Comparison of ENCODE assay signal across 18 mouse cellular contexts in genomic region chr2:102848811-102849433, GRCm38 (mm10). TPM values are rescaled to one million over a fixed set of nuclear protein-coding genes. Genes with fewer than 3 reads are reported as not detected.
A peak's percentile ranks its signal among the peaks of the same experiment; 100 is the strongest.
DNase-seq lines count a peak whose midpoint lies in the region; ATAC-seq and TF ChIP-seq lines count a peak whose summit lies in the region.
"Had no signal": no experiment of that assay in that cellular context is flagged by ENCODE, and none has a peak within 500 bp of the region (broad histone marks: within the 10 kb centered on the region; RNA-seq: fewer than 3 reads in every experiment).

No protein-coding gene starts in this region.

- 23% methylated on average over 5 of the region's 5 CpGs for WGBS in thymus, adult 2 months
- 92% methylated on average over 5 of the region's 5 CpGs for WGBS in hindbrain, embryonic 14.5 days
- 82% methylated on average over 5 of the region's 5 CpGs for WGBS in intestine, embryonic 15.5 days

- ATAC-seq in G1E (ENCODE audit: extremely low read depth, insufficient number of reproducible peaks, low FRiP score, poor library complexity, severe bottlenecking), result peak; percentile 45; the same call in 1 of the 2 replicates
- no peak for ATAC-seq in hindbrain, embryonic 14.5 days (ENCODE audit: low FRiP score)
- ATAC-seq in intestine, embryonic 15.5 days, result no peak
- ATAC-seq: intestine, postnatal 0 days had no signal

- no peak for TF ChIP-seq POLR2A in thymus, adult 2 months (IDR thresholded peaks at IDR 0.05; ENCODE audit: control insufficient read depth, extremely low read depth, insufficient read depth, low read length, poor library complexity)

- H3K4me2 ChIP-seq in hindbrain, embryonic 14.5 days (replicated peaks), result no peak overlapping the region
- no peak overlapping the region for H3K4me2 ChIP-seq in intestine, embryonic 15.5 days (replicated peaks)
- H3K4me2 ChIP-seq: embryonic facial prominence, embryonic 12.5 days; heart, embryonic 15.5 days; limb, embryonic 15.5 days; lung, embryonic 15.5 days had no signal

- H3K9me3 ChIP-seq in G1E (replicated peaks), result no peaks in the 10 kb centered on the region
- no peaks in the 10 kb centered on the region for H3K9me3 ChIP-seq in hindbrain, embryonic 14.5 days (ENCODE audit: control insufficient read depth, low read length)
- H3K9me3 ChIP-seq in intestine, embryonic 15.5 days, result no peaks in the 10 kb centered on the region
- H3K9me3 ChIP-seq: embryonic facial prominence, embryonic 12.5 days; forebrain, embryonic 10.5 days; heart, embryonic 15.5 days; limb, embryonic 15.5 days; lung, embryonic 15.5 days; midbrain, embryonic 10.5 days had no signal

- H3K4me3 ChIP-seq in G1E (ENCODE audit: low read depth, low read length), result no peak overlapping the region
- H3K4me3 ChIP-seq in thymus, adult 2 months (ENCODE audit: control insufficient read depth, insufficient read depth, low read length), result no peak overlapping the region
- no peak overlapping the region for H3K4me3 ChIP-seq in hindbrain, embryonic 14.5 days (replicated peaks; ENCODE audit: low read length)
- H3K4me3 ChIP-seq in intestine, embryonic 15.5 days (replicated peaks), result no peak overlapping the region
- H3K4me3 ChIP-seq: embryonic facial prominence, embryonic 12.5 days; forebrain, embryonic 10.5 days; heart, embryonic 15.5 days; limb, embryonic 15.5 days; lung, embryonic 15.5 days; midbrain, embryonic 10.5 days had no signal

- H3K27me3 ChIP-seq in G1E (ENCODE audit: insufficient read depth, low read length), result no peaks in the 10 kb centered on the region
- no peaks in the 10 kb centered on the region for H3K27me3 ChIP-seq in thymus, adult 2 months (ENCODE audit: control insufficient read depth, insufficient read depth, low read length)
- H3K27me3 ChIP-seq in hindbrain, embryonic 14.5 days (ENCODE audit: control insufficient read depth, insufficient read depth, low read length), result no peaks in the 10 kb centered on the region
- H3K27me3 ChIP-seq in intestine, embryonic 15.5 days (replicated peaks), result no peaks in the 10 kb centered on the region
- H3K27me3 ChIP-seq: embryonic facial prominence, embryonic 12.5 days; heart, embryonic 15.5 days; limb, embryonic 15.5 days; lung, embryonic 15.5 days had no signal

- H3K27ac ChIP-seq in thymus, adult 2 months (ENCODE audit: control insufficient read depth, insufficient read depth, low read length), result peak overlapping the region; percentile 37; the same call in 1 of the 2 replicates
- no peak overlapping the region for H3K27ac ChIP-seq in hindbrain, embryonic 14.5 days
- H3K27ac ChIP-seq in intestine, embryonic 15.5 days, result no peak overlapping the region
- H3K27ac ChIP-seq: embryonic facial prominence, embryonic 12.5 days; forebrain, embryonic 10.5 days; heart, embryonic 15.5 days; kidney, postnatal 0 days; limb, embryonic 15.5 days; lung, embryonic 15.5 days; midbrain, embryonic 10.5 days had no signal

- peak; percentile 75 for DNase-seq in CD4-positive helper T cell, adult 2 months (ENCODE audit: low read depth, low spot score)
- DNase-seq in G1E (ENCODE audit: low spot score), result no peak
- DNase-seq in induced T-regulatory cell, adult 2 months (ENCODE audit: low read depth), result peak; percentile 69
- peak; percentile 57 for DNase-seq in thymus, adult 2 months
- no peak for DNase-seq in hindbrain, embryonic 14.5 days (ENCODE audit: low spot score)
- no peak for DNase-seq in kidney, postnatal 36 days
- DNase-seq: cerebellum, adult 11 months; cerebellum, postnatal 36 days; right cerebral cortex, postnatal 14 days had no signal

- peaks cover 88% of the 10 kb centered on the region for H3K36me3 ChIP-seq in G1E (replicated peaks)
- no peaks in the 10 kb centered on the region for H3K36me3 ChIP-seq in thymus, adult 2 months (ENCODE audit: control insufficient read depth, insufficient read depth, low read length)
- no peaks in the 10 kb centered on the region for H3K36me3 ChIP-seq in hindbrain, embryonic 14.5 days (replicated peaks; ENCODE audit: control insufficient read depth, insufficient read depth)
- H3K36me3 ChIP-seq in intestine, embryonic 15.5 days, result no peaks in the 10 kb centered on the region
- H3K36me3 ChIP-seq: embryonic facial prominence, embryonic 12.5 days; forebrain, embryonic 10.5 days; heart, embryonic 15.5 days; limb, embryonic 15.5 days; midbrain, embryonic 10.5 days had no signal

- TF ChIP-seq CTCF in G1E (IDR thresholded peaks at IDR 0.05; ENCODE audit: low read depth, low read length), result no peak
- TF ChIP-seq CTCF in thymus, adult 2 months (IDR thresholded peaks at IDR 0.05; ENCODE audit: borderline replicate concordance, control insufficient read depth, extremely low read depth, insufficient read depth, low read length, poor library complexity), result no peak

- H3K4me1 ChIP-seq in G1E (ENCODE audit: insufficient read depth, low read depth, low read length), result peaks cover 54% of the 10 kb centered on the region
- peaks cover 27% of the 10 kb centered on the region for H3K4me1 ChIP-seq in thymus, adult 2 months (replicated peaks; ENCODE audit: control insufficient read depth, insufficient read depth, low read length)
- H3K4me1 ChIP-seq in hindbrain, embryonic 14.5 days (replicated peaks; ENCODE audit: control insufficient read depth, insufficient read depth, low read length), result no peaks in the 10 kb centered on the region
- no peaks in the 10 kb centered on the region for H3K4me1 ChIP-seq in intestine, embryonic 15.5 days (replicated peaks)
- H3K4me1 ChIP-seq: embryonic facial prominence, embryonic 12.5 days; limb, embryonic 15.5 days had no signal

- no peak overlapping the region for H3K9ac ChIP-seq in hindbrain, embryonic 14.5 days
- H3K9ac ChIP-seq in intestine, embryonic 15.5 days, result no peak overlapping the region
- H3K9ac ChIP-seq: embryonic facial prominence, embryonic 12.5 days; heart, embryonic 15.5 days; limb, embryonic 15.5 days; lung, embryonic 15.5 days had no signal

RNA-seq across cellular contexts. Expression of gene Cd44, which starts 52.5 kb away (rescaled TPM):
- total RNA-seq in G1E (2014; fragmentation: Nextera tagmentation) (79.2 and 80.0 TPM in 2 replicates), G1E (2017) (39.8 and 40.7 TPM in 2 replicates)
- 2.9 and 5.5 TPM in 2 replicates for polyA plus RNA-seq in G1E (2012)
- 17.8 and 19.3 TPM in 2 replicates for polyA plus RNA-seq in thymus, adult 2 months (2012; rRNA removed)
- 4.7 and 5.2 TPM in 2 replicates for polyA plus RNA-seq in hindbrain, embryonic 14.5 days (2014; fragmentation: Nextera tagmentation; extraction: Ambion mirVana)
- polyA plus RNA-seq in intestine, embryonic 15.5 days (2015; fragmentation: Nextera tagmentation; extraction: Ambion mirVana), result 12.6 and 13.8 TPM in 2 replicates

Comparison
In these comparisons a context has a peak if more than half of its experiments do, and no peak if none do; other contexts are left out.
1. DNase-seq: peak in CD4-positive helper T cell, adult 2 months (single experiment), induced T-regulatory cell, adult 2 months (single experiment) and thymus, adult 2 months (single experiment); none in G1E (single experiment), hindbrain, embryonic 14.5 days (single experiment) and kidney, postnatal 36 days (0 of 2).